Mouse (Mus musculus): ENCODE data around the gene Gnaq.

DNA sequence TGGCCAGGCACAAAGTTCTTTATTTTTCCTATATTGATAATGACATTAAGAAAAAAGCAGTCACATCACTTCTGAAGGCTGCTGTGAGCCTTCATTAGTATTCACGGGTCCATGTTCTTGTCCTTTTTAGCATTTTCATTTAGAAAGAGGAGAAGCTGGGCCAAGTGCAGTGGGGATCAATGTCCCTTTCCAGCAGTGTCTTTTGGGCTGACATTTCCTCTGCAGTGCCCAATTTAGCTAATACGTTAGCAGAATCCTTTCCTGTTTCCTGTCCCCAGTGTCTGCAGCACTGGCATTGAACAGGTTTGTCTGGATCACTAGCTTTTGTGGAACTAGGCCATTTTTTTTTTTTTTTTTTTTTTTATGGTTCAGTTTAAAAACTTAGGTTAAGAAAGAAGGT, 92.2 kb downstream of the Gnaq start:
- TF ChIP-seq CTCF (IDR thresholded peaks at IDR 0.05; ENCODE audit: insufficient read depth, low read length) (no peak), POLR2A (IDR thresholded peaks at IDR 0.05; ENCODE audit: borderline replicate concordance, extremely low read depth, low read depth, low read length) (no peak)

All from lung, adult 2 months (tissue).